Mouse (Mus musculus) ovary, postnatal 10 days (tissue): ENCODE data around the gene Ppp3r1.

Source experiments
- DNase-seq: peaks from one replicate; pipeline ENCODE4 v3.0.0; 2022; ENCODE audit warnings: low spot score

The Ppp3r1 gene

GRCm38 (mm10) chr11:17158858-17159737, at the start of gene Ppp3r1:
TSS of gene Ppp3r1 (plus strand) at chr11:17159263.
- peak; percentile 85 for DNase-seq

GRCm38 (mm10) chr11:17112419-17113090, 46.5 kb upstream of the Ppp3r1 start:
- no peak for DNase-seq

GRCm38 (mm10) chr11:17126418-17126817, 32.6 kb upstream of the Ppp3r1 start:
- DNase-seq: no peak

GRCm38 (mm10) chr11:17135638-17136037, 23.4 kb upstream of the Ppp3r1 start:
- no peak for DNase-seq

- DNase-seq: no peak
Measured at GRCm38 (mm10) chr11:17138306-17139033, 20.6 kb upstream of the Ppp3r1 start.

- peak; percentile 33 for DNase-seq
Measured at GRCm38 (mm10) chr11:17159738-17160241, 727 bp downstream of the Ppp3r1 start.

- no peak for DNase-seq
Measured at GRCm38 (mm10) chr11:17160242-17160641, 1.2 kb downstream of the Ppp3r1 start.

GRCm38 (mm10) chr11:17163956-17164355, 4.9 kb downstream of the Ppp3r1 start:
- DNase-seq: no peak

- no peak for DNase-seq
Measured at GRCm38 (mm10) chr11:17166627-17167026, 7.6 kb downstream of the Ppp3r1 start.

- DNase-seq: no peak
Measured at GRCm38 (mm10) chr11:17169262-17169661, 10.2 kb downstream of the Ppp3r1 start.

GRCm38 (mm10) chr11:17170938-17171729, 12.1 kb downstream of the Ppp3r1 start:
- no peak for DNase-seq

- no peak for DNase-seq
Measured at GRCm38 (mm10) chr11:17172300-17172699, 13.2 kb downstream of the Ppp3r1 start.

- no peak for DNase-seq
Measured at GRCm38 (mm10) chr11:17176638-17177037, 17.6 kb downstream of the Ppp3r1 start.

- no peak for DNase-seq
Measured at GRCm38 (mm10) chr11:17180753-17181152, 21.7 kb downstream of the Ppp3r1 start.

- DNase-seq: no peak
Measured at GRCm38 (mm10) chr11:17181807-17182206, 22.7 kb downstream of the Ppp3r1 start, which contains the start of gene Wdr92. TSS of gene Wdr92 (plus strand) at chr11:17182107.

GRCm38 (mm10) chr11:17183165-17183564, 24.1 kb downstream of the Ppp3r1 start:
- no peak for DNase-seq

- no peak for DNase-seq
Measured at GRCm38 (mm10) chr11:17187649-17188048, 28.6 kb downstream of the Ppp3r1 start.

GRCm38 (mm10) chr11:17188786-17189185, 29.7 kb downstream of the Ppp3r1 start:
- DNase-seq: no peak

GRCm38 (mm10) chr11:17192151-17192844, 33.2 kb downstream of the Ppp3r1 start:
- no peak for DNase-seq

- DNase-seq: no peak
Measured at GRCm38 (mm10) chr11:17199170-17199569, 40.1 kb downstream of the Ppp3r1 start.
